Mouse (Mus musculus) olfactory bulb, adult 2 months (tissue): ENCODE results near the gene 2310022B05Rik. TPM values are rescaled to one million over a fixed set of nuclear protein-coding genes. Genes with fewer than 3 reads are reported as not detected.

Experiments used
- H3K27ac ChIP-seq: fragments of 200-500 bp; 2 replicates; pipeline ENCODE4 v1.5.1; 2012; ENCODE audit warnings: low read depth, low read length; ENCODE audit not compliant: insufficient read depth
- H3K4me1 ChIP-seq: fragments of 200-500 bp; 2 replicates; pipeline ENCODE4 v1.6.1; 2012; ENCODE audit warnings: low read length; ENCODE audit not compliant: control insufficient read depth, insufficient read depth
- H3K4me3 ChIP-seq: fragments of 200-500 bp; 2 replicates; pipeline ENCODE4 v1.5.1; 2012; ENCODE audit warnings: mild to moderate bottlenecking, low read depth, low read length, moderate library complexity; ENCODE audit not compliant: insufficient read depth
- CTCF ChIP-seq: fragments of 200-500 bp; IDR thresholded peaks from 2 replicates; pipeline ENCODE4 v1.5.1; 2012; ENCODE audit warnings: low read depth, mild to moderate bottlenecking, low read length, moderate library complexity; ENCODE audit not compliant: insufficient read depth
- POLR2A ChIP-seq: fragments of 200-500 bp; IDR thresholded peaks from 2 replicates; pipeline ENCODE4 v1.6.1; 2012; ENCODE audit warnings: mild to moderate bottlenecking, low read depth, low read length, moderate library complexity; ENCODE audit not compliant: insufficient read depth
- WGBS: fragments of 180-500 bp; shearing (Covaris S2); methylation state at CpG from one replicate; pipeline ENCODE4 v1.1.7; 2018; 5-methylcytosine and 5-hydroxymethylcytosine counted together
- polyA plus RNA-seq: library from polyadenylated mRNA; stranded (reverse); fragments of >200 nt; gene quantifications from 2 replicates; pipeline ENCODE4 v1.2.4, GENCODE M21; 2012; ENCODE audit warnings: low replicate concordance; ENCODE audit not compliant: missing spikeins, insufficient read depth, insufficient read length

The 2310022B05Rik gene
- polyA plus RNA-seq, 1 experiment: not detected

GRCm38 (mm10) chr8:124589393-124589792, 73.8 kb downstream of the 2310022B05Rik start:
- Histone ChIP-seq H3K4me1 (peaks cover 17% of the 10 kb centered on the region), H3K4me3 (no peak overlapping the region), H3K27ac (no peak overlapping the region)
- no peak for TF ChIP-seq POLR2A
- TF ChIP-seq CTCF: no peak
- 85% methylated on average over 4 of the region's 4 CpGs for WGBS

- Histone ChIP-seq H3K4me3 (no peak overlapping the region), H3K4me1 (peaks cover 17% of the 10 kb centered on the region), H3K27ac (0 out of 2 replicates have a peak overlapping the region, but pooled peaks have one; percentile 12)
- TF ChIP-seq CTCF: no peak
- no peak for TF ChIP-seq POLR2A
- 84% methylated on average over 2 of the region's 2 CpGs for WGBS
These were observed 76.6 kb downstream of the 2310022B05Rik start for GRCm38 (mm10) chr8:124586556-124586955.

Other genes starting within 250 kb of the 2310022B05Rik start
- gene Pgbd5, start 223.7 kb downstream of the 2310022B05Rik start, polyA plus RNA-seq: not detected in 2 replicates
- gene Cog2, start 142.6 kb downstream of the 2310022B05Rik start, polyA plus RNA-seq: not detected in 2 replicates
- not detected in 2 replicates for gene Agt, start 93.7 kb downstream of the 2310022B05Rik start, polyA plus RNA-seq
- gene Capn9, start 87.3 kb downstream of the 2310022B05Rik start, polyA plus RNA-seq: not detected in 2 replicates
- not detected in 2 replicates for gene Ttc13, start 58.6 kb upstream of the 2310022B05Rik start, polyA plus RNA-seq
- gene Arv1, start 58.8 kb upstream of the 2310022B05Rik start, polyA plus RNA-seq: not detected in 2 replicates
- gene Fam89a, start 88.5 kb upstream of the 2310022B05Rik start, polyA plus RNA-seq: not detected in 2 replicates
- gene Trim67, start 129.7 kb upstream of the 2310022B05Rik start, polyA plus RNA-seq: not detected in 2 replicates
- 306 TPM in 1 of 2 replicates, not detected in the other for gene Gnpat, start 199.7 kb upstream of the 2310022B05Rik start, polyA plus RNA-seq
- gene 2810004N23Rik, start 199.8 kb upstream of the 2310022B05Rik start, polyA plus RNA-seq: not detected in 2 replicates
- not detected in 2 replicates for gene Exoc8, start 234.3 kb upstream of the 2310022B05Rik start, polyA plus RNA-seq
- gene Sprtn, start 234.5 kb upstream of the 2310022B05Rik start, polyA plus RNA-seq: not detected in 2 replicates